Mouse (Mus musculus): ENCODE results near the gene Csmd2. TPM values are rescaled to one million over a fixed set of nuclear protein-coding genes. Genes with fewer than 3 reads are reported as not detected.

The Csmd2 gene
- polyA plus RNA-seq, 1 experiment from 2014 or later = 1.9 TPM

DNA sequence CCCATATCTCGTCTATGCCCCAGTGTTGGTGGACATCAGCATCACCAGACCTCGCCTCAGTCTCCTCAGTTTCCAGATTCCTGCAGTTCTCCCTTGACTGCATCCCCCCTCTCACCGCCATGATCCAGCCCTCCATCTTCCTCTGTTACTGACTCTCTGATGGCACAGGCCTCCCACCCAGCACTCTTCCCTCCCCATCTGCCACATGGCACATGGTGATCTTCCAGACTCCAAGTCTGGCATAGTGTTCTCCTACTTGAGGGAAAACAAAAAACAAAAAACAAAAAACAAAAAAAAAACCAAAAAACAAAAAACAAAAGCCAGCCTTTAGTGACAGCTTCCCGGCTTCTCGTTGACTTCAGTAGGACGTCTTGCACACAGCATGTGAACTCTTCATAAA, 339.8 kb downstream of the Csmd2 start:
- no peaks in the 10 kb centered on the region for H3K9me3 ChIP-seq (ENCODE audit: control insufficient read depth, low read length)
- H3K4me3 ChIP-seq (ENCODE audit: low read depth, low read length) = no peak overlapping the region
- no peak overlapping the region for H3K4me2 ChIP-seq (replicated peaks; ENCODE audit: low read depth, low read length)
- no peaks in the 10 kb centered on the region for H3K36me3 ChIP-seq (ENCODE audit: control insufficient read depth, insufficient read depth, low read length)
- no peak overlapping the region for H3K9ac ChIP-seq (ENCODE audit: low read depth, low read length)
- 89% methylated on average over 6 of the region's 6 CpGs for WGBS
- no peak for DNase-seq (ENCODE audit: low spot score)
- H3K27me3 ChIP-seq (ENCODE audit: control insufficient read depth, insufficient read depth, low read length) = no peaks in the 10 kb centered on the region
- H3K4me1 ChIP-seq (replicated peaks; ENCODE audit: control insufficient read depth, insufficient read depth, low read length) = no peaks in the 10 kb centered on the region
- no peak for ATAC-seq (ENCODE audit: low FRiP score)
- H3K27ac ChIP-seq (ENCODE audit: low read depth, low read length) = no peak overlapping the region

DNA sequence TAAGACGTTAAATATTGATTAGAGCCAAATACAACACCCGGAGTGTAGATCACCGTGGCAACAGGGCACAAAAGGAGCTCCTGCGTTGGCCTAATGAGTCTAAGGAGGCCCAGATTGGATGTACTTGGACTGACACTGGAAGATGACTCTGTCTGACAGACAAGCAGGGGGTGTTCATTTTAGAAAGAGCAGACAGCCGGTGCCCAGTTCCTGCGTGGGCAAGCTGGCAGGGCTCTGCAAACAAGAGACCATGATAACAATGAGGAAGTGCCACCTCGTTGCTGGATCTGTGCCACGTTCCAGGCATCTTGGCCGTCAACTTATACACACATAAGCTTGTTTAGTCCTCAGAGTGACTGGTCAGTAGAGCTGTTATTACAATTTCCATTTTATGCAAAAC, 342.9 kb downstream of the Csmd2 start:
- H3K9me3 ChIP-seq (ENCODE audit: control insufficient read depth, low read length) = no peaks in the 10 kb centered on the region

DNA sequence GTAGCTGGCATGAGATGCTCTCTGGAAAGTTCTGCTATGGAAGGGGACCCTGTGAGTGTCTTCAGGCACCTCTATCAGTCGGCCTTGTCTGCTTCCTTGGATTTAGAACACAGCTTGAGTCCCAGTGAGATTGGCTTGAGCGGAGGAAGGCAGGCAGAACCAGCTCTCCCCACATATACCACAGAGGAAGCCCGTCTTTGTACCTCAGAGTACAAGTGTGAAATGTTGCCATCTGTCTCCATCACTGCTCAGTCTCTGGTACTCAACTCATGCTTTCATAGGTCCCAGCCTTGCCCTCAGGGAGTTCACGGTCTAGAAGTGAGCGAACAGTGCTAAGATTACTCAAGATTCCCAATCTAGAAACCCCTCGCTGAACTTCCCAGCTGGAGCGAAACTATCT, 352.8 kb downstream of the Csmd2 start:
- H3K36me3 ChIP-seq (ENCODE audit: control insufficient read depth, insufficient read depth, low read length) = no peaks in the 10 kb centered on the region
- no peak overlapping the region for H3K4me3 ChIP-seq (ENCODE audit: low read depth, low read length)
- no peak overlapping the region for H3K9ac ChIP-seq (ENCODE audit: low read depth, low read length)
- DNase-seq (ENCODE audit: low spot score) (no peak), ATAC-seq (ENCODE audit: low FRiP score) (no peak)
- H3K27me3 ChIP-seq (ENCODE audit: control insufficient read depth, insufficient read depth, low read length) = no peaks in the 10 kb centered on the region
- 86% methylated on average over 7 of the region's 7 CpGs for WGBS
- no peak overlapping the region for H3K27ac ChIP-seq (ENCODE audit: low read depth, low read length)
- no peak overlapping the region for H3K4me2 ChIP-seq (replicated peaks; ENCODE audit: low read depth, low read length)
- no peaks in the 10 kb centered on the region for H3K4me1 ChIP-seq (replicated peaks; ENCODE audit: control insufficient read depth, insufficient read depth, low read length)
- no peaks in the 10 kb centered on the region for H3K9me3 ChIP-seq (ENCODE audit: control insufficient read depth, low read length)

More for the DNA sequence above, 342.9 kb downstream of the Csmd2 start:
- no peak for ATAC-seq (ENCODE audit: low FRiP score)
- Histone ChIP-seq H3K36me3 (ENCODE audit: control insufficient read depth, insufficient read depth, low read length) (no peaks in the 10 kb centered on the region), H3K4me2 (replicated peaks; ENCODE audit: low read depth, low read length) (no peak overlapping the region), H3K9ac (ENCODE audit: low read depth, low read length) (no peak overlapping the region), H3K27ac (ENCODE audit: low read depth, low read length) (no peak overlapping the region), H3K4me3 (ENCODE audit: low read depth, low read length) (no peak overlapping the region), H3K27me3 (ENCODE audit: control insufficient read depth, insufficient read depth, low read length) (no peaks in the 10 kb centered on the region), H3K4me1 (replicated peaks; ENCODE audit: control insufficient read depth, insufficient read depth, low read length) (no peaks in the 10 kb centered on the region)
- DNase-seq (ENCODE audit: low spot score) = no peak
- WGBS = 77% methylated on average over 9 of the region's 9 CpGs

DNA sequence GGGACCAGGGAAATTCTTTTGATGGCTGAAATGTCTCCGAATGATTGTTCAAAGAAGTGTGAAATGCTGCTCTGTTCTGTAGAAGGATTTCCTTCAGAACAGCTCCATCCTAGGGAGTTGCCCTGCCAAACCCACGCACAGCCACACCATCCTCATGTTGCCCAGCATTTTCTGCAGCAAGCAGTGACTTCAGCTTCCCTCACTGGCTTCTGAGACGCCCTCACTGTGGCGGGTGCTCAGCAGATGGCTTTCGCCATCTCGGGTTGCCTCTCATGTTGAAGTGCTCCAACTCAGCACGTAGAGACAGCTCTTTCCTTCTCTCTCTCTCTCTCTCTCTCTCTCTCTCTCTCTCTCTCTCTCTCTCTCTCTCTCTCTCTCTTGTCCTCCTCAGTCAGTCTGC, 353.7 kb downstream of the Csmd2 start:
- H3K4me3 ChIP-seq (ENCODE audit: low read depth, low read length) = no peak overlapping the region
- H3K9me3 ChIP-seq (ENCODE audit: control insufficient read depth, low read length) = no peaks in the 10 kb centered on the region
- no peaks in the 10 kb centered on the region for H3K36me3 ChIP-seq (ENCODE audit: control insufficient read depth, insufficient read depth, low read length)
- H3K4me1 ChIP-seq (replicated peaks; ENCODE audit: control insufficient read depth, insufficient read depth, low read length) = no peaks in the 10 kb centered on the region
- H3K4me2 ChIP-seq (replicated peaks; ENCODE audit: low read depth, low read length) = no peak overlapping the region
- no peak overlapping the region for H3K9ac ChIP-seq (ENCODE audit: low read depth, low read length)
- no peak for DNase-seq (ENCODE audit: low spot score)
- ATAC-seq (ENCODE audit: low FRiP score) = no peak
- WGBS = 80% methylated on average over 7 of the region's 7 CpGs
- no peaks in the 10 kb centered on the region for H3K27me3 ChIP-seq (ENCODE audit: control insufficient read depth, insufficient read depth, low read length)
- H3K27ac ChIP-seq (ENCODE audit: low read depth, low read length) = no peak overlapping the region

DNA sequence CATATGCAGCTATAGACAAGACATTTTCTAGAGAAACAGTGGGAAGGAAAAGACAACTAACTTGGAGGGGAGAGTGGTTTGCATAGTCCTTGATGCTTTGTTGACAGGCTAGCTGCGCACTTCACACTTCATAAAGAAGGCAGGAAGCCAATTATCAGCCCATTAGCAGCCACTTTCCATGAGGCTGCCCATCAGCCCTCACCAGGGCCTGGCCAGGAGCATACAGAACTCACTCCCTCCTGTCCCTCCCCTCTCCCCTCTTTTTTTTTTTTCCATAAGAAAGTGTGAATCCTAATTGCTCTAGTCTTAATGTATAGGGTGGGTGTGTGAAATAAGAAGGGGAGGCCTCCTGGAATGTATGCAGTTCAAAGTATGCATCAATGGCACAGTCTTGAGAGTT, 354.6 kb downstream of the Csmd2 start:
- ATAC-seq (ENCODE audit: low FRiP score) = no peak
- Histone ChIP-seq H3K27me3 (ENCODE audit: control insufficient read depth, insufficient read depth, low read length) (no peaks in the 10 kb centered on the region), H3K9me3 (ENCODE audit: control insufficient read depth, low read length) (no peaks in the 10 kb centered on the region), H3K36me3 (ENCODE audit: control insufficient read depth, insufficient read depth, low read length) (no peaks in the 10 kb centered on the region), H3K4me3 (ENCODE audit: low read depth, low read length) (no peak overlapping the region), H3K27ac (ENCODE audit: low read depth, low read length) (no peak overlapping the region), H3K4me1 (replicated peaks; ENCODE audit: control insufficient read depth, insufficient read depth, low read length) (no peaks in the 10 kb centered on the region), H3K4me2 (replicated peaks; ENCODE audit: low read depth, low read length) (no peak overlapping the region), H3K9ac (ENCODE audit: low read depth, low read length) (no peak overlapping the region)
- DNase-seq (ENCODE audit: low spot score) = no peak
- WGBS = 83% methylated on average over 1 of the region's 1 CpGs

DNA sequence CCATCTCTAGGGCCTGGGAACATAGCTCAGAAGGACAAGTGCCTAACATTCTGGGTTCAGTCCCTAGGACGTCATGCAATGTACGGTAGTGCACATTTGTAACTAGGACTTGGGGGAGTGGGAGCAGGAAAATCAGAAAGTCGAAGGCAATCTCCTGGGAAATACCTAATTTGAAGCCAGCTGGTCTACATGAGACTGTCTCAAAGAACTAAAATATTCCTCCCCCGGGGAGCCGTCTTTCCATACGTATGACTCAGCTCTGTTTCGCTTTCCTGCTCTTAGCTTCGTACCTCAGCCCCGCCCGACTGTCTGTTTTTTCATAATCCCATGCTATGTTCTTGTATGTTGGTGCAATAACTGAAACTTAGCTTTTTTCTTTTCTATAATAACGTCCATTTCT, 371.1 kb downstream of the Csmd2 start:
- ATAC-seq (ENCODE audit: low FRiP score) (no peak), DNase-seq (ENCODE audit: low spot score) (no peak)
- Histone ChIP-seq H3K36me3 (ENCODE audit: control insufficient read depth, insufficient read depth, low read length) (no peaks in the 10 kb centered on the region), H3K9me3 (ENCODE audit: control insufficient read depth, low read length) (no peaks in the 10 kb centered on the region), H3K4me2 (replicated peaks; ENCODE audit: low read depth, low read length) (no peak overlapping the region), H3K27me3 (ENCODE audit: control insufficient read depth, insufficient read depth, low read length) (no peaks in the 10 kb centered on the region), H3K9ac (ENCODE audit: low read depth, low read length) (no peak overlapping the region), H3K27ac (ENCODE audit: low read depth, low read length) (no peak overlapping the region), H3K4me3 (ENCODE audit: low read depth, low read length) (no peak overlapping the region), H3K4me1 (replicated peaks; ENCODE audit: control insufficient read depth, insufficient read depth, low read length) (no peaks in the 10 kb centered on the region)
- 92% methylated on average over 11 of the region's 11 CpGs for WGBS

DNA sequence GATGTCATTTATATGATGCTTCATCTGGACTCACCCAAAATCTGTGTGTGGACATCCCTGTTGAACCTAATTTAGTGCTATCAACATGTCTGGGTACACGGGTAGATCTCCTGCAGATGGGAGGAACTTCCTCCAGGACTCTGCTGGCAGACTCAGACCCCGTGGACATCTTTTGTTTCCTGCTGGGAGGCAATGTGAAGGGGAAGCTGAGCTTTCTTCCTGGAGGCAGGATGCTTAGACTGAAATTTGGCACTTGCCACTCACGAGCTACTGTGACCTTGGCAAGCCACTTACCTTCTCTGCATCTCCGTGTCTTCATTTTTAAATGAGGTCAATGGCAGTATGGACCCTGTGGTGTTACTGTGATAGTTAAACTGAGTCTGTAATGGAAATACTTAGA, 378.2 kb downstream of the Csmd2 start:
- Histone ChIP-seq H3K4me1 (replicated peaks; ENCODE audit: control insufficient read depth, insufficient read depth, low read length) (no peaks in the 10 kb centered on the region), H3K27ac (ENCODE audit: low read depth, low read length) (no peak overlapping the region), H3K9ac (ENCODE audit: low read depth, low read length) (no peak overlapping the region), H3K9me3 (ENCODE audit: control insufficient read depth, low read length) (no peaks in the 10 kb centered on the region), H3K27me3 (ENCODE audit: control insufficient read depth, insufficient read depth, low read length) (no peaks in the 10 kb centered on the region), H3K4me2 (replicated peaks; ENCODE audit: low read depth, low read length) (no peak overlapping the region), H3K36me3 (ENCODE audit: control insufficient read depth, insufficient read depth, low read length) (no peaks in the 10 kb centered on the region), H3K4me3 (ENCODE audit: low read depth, low read length) (no peak overlapping the region)
- ATAC-seq (ENCODE audit: low FRiP score) = no peak
- DNase-seq (ENCODE audit: low spot score) = no peak
- WGBS = 78% methylated on average over 4 of the region's 4 CpGs

DNA sequence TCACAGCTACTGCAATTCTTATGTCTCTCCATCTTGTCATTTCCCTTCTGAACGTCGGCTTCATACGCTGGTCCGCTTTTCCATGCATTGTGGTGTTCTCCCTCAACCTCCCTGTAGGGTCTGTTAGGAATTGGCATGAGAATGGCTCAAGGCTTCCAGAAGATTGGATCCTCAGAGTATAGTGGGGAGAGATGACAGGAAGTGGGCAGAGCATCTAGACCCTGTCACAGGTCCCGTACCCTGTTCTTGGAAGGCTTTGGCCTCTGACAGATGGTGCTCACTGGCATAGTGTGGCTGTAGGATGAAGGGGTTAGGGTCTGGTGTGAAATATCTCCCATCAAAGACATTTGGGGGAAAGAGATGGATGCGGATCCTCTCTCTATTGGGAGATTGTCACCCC, 380.4 kb downstream of the Csmd2 start:
- no peak for DNase-seq (ENCODE audit: low spot score)
- 96% methylated on average over 6 of the region's 6 CpGs for WGBS

DNA sequence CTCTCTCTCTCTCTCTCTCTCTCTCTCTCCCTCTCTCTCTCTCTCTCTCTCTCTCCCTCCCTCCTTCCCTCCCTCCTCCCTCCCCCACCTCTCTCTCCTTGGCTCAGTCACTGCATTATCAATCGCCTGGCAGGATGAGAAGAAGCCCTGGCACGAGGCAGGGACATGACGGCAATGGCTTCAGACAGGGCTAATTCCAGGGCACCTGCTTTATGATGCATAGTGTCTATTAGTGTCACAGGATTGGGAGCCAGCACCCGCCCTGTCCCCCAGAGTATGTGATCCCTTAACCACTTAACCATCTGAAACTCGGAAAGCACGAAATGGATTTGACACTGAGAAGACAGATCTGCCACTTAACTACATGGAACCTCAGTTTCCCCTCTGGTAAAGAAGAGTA, 384.1 kb downstream of the Csmd2 start:
- H3K9me3 ChIP-seq (ENCODE audit: control insufficient read depth, low read length) = no peaks in the 10 kb centered on the region
- H3K27ac ChIP-seq (ENCODE audit: low read depth, low read length) = no peak overlapping the region
- no peak overlapping the region for H3K9ac ChIP-seq (ENCODE audit: low read depth, low read length)
- no peak overlapping the region for H3K4me3 ChIP-seq (ENCODE audit: low read depth, low read length)
- H3K36me3 ChIP-seq (ENCODE audit: control insufficient read depth, insufficient read depth, low read length) = no peaks in the 10 kb centered on the region
- DNase-seq (ENCODE audit: low spot score) (no peak), ATAC-seq (ENCODE audit: low FRiP score) (no peak)
- no peaks in the 10 kb centered on the region for H3K27me3 ChIP-seq (ENCODE audit: control insufficient read depth, insufficient read depth, low read length)
- 81% methylated on average over 6 of the region's 6 CpGs for WGBS
- no peaks in the 10 kb centered on the region for H3K4me1 ChIP-seq (replicated peaks; ENCODE audit: control insufficient read depth, insufficient read depth, low read length)
- H3K4me2 ChIP-seq (replicated peaks; ENCODE audit: low read depth, low read length) = no peak overlapping the region

More for the DNA sequence above, 380.4 kb downstream of the Csmd2 start:
- H3K27ac ChIP-seq (ENCODE audit: low read depth, low read length) = no peak overlapping the region
- no peak overlapping the region for H3K4me3 ChIP-seq (ENCODE audit: low read depth, low read length)
- no peaks in the 10 kb centered on the region for H3K9me3 ChIP-seq (ENCODE audit: control insufficient read depth, low read length)
- no peaks in the 10 kb centered on the region for H3K27me3 ChIP-seq (ENCODE audit: control insufficient read depth, insufficient read depth, low read length)
- no peak for ATAC-seq (ENCODE audit: low FRiP score)
- H3K4me1 ChIP-seq (replicated peaks; ENCODE audit: control insufficient read depth, insufficient read depth, low read length) = no peaks in the 10 kb centered on the region
- H3K4me2 ChIP-seq (replicated peaks; ENCODE audit: low read depth, low read length) = no peak overlapping the region
- no peak overlapping the region for H3K9ac ChIP-seq (ENCODE audit: low read depth, low read length)
- no peaks in the 10 kb centered on the region for H3K36me3 ChIP-seq (ENCODE audit: control insufficient read depth, insufficient read depth, low read length)
